Mouse (Mus musculus): ENCODE results near the gene Il18bp. TPM values are rescaled to one million over a fixed set of nuclear protein-coding genes. Genes with fewer than 3 reads are reported as not detected.
A peak's percentile ranks its signal among the peaks of the same experiment; 100 is the strongest.

The Il18bp gene
- total RNA-seq, 4 experiments from 2014 or later: 8.3 to 12.9 (median 11.1) TPM

DNA sequence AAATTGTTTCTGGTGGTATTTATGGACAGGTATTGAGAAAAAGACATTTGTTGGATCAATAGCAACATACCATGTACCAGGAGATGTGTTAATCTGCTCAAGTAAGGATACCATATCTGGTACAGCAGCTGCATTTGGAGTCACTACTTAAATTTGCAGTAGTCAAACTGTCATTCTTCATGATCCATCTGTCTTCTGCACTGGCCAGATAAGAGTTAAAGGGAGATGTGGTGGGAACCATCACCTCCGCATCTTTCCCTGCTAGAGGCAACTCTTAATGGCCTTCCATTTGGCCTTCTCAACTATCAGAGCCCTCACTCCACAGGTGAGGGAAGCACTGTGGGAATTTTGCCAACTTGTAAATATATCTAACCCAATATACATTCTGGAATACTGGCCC is 12.0 kb downstream of the Il18bp start:
- no peak for DNase-seq (ENCODE audit: low spot score in 2 of 2)

DNA sequence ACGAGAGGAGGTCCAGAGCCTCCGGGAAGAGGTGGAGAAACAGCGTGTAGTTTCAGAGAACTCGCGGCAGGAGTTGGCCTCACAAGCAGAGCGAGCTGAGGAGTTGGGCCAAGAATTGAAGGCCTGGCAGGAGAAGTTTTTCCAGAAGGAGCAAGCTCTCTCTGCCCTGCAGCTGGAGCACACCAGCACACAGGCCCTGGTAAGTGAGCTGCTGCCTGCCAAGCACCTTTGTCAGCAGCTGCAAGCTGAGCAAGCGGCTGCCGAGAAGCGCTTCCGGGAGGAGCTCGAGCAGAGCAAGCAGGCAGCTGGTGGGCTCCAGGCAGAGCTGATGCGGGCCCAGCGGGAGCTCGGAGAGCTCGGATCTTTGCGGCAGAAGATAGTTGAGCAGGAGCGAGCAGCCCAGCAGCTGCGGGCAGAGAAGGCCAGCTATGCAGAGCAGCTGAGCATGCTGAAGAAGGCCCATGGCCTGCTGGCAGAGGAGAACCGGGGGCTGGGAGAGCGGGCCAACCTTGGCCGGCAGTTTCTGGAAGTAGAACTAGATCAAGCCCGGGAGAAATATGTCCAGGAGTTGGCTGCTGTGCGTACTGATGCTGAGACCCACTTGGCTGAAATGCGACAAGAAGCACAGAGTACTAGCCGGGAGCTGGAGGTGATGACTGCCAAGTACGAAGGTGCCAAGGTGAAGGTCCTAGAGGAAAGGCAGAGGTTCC is 17.4 kb downstream of the Il18bp start:
- DNase-seq (ENCODE audit: low spot score in 2 of 2): peak in 1 of 2 experiments; percentile 52

DNA sequence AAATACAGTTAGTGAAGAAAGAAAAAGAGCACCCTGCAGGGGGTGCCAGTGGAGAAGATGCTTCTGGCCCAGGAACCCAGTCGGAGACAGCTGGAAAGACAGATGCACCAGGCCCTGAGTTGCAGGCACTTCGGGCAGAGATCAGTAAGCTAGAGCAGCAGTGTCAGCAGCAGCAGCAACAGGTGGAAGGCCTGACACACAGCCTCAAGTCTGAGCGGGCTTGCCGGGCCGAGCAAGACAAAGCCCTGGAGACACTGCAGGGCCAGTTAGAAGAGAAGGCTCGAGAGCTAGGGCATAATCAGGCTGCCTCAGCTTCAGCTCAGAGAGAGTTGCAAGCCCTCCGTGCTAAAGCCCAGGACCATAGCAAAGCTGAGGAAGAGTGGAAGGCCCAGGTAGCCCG is 18.2 kb downstream of the Il18bp start:
- DNase-seq (ENCODE audit: low spot score in 2 of 2): no peak

DNA sequence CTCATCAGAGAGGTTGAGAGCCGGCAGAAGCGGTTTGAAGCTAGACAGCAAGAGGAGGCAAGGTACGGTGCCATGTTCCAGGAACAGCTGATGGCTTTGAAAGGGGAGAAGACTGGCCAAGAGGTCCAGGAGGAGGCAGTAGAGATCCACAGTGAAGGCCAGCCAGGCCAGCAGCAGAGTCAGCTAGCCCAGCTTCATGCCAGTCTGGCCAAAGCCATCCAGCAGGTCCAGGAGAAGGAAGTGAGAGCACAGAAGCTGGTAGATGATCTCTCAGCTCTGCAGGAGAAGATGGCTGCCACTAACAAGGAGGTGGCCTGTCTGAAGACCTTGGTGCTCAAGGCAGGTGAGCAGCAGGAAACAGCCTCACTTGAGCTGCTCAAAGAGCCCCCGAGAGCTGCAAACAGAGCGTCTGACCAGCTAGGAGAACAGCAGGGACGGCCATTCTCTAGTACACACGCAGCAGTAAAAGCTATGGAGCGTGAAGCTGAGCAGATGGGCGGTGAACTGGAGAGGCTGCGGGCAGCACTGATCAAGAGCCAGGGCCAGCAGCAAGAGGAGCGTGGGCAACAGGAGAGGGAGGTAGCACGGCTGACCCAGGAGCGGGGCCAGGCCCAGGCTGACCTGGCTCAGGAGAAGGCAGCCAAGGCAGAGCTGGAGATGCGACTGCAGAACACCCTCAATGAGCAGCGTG is 18.9 kb downstream of the Il18bp start:
- no peak for DNase-seq (ENCODE audit: low spot score in 2 of 2)

DNA sequence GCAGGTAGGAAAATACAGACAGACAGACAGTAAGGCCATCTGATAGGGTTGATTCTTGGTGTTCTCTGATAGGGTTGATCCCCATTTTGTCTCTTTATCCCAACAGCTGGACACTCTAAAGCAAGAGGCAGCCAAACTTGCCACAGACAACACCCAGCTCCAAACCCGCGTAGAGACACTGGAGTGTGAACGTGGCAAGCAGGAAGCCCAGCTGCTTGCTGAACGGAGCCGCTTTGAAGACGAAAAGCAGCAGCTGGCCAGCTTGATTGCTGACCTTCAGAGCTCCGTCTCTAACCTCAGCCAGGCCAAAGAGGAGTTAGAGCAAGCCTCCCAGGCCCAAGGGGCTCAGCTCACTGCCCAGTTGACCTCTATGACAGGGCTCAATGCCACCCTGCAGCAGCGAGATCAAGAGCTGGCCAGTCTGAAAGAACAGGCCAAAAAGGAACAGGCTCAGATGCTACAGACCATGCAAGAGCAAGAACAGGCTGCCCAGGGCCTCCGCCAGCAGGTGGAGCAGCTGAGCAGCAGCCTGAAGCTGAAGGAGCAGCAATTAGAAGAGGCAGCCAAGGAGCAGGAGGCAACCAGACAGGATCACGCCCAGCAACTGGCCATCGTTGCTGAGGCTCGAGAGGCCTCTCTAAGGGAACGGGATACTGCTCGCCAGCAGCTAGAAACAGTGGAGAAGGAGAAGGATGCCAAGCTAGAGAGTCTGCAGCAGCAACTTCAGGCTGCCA is 20.1 kb downstream of the Il18bp start:
- peak; percentile 74 to 89 for DNase-seq (ENCODE audit: low spot score in 2 of 2)

DNA sequence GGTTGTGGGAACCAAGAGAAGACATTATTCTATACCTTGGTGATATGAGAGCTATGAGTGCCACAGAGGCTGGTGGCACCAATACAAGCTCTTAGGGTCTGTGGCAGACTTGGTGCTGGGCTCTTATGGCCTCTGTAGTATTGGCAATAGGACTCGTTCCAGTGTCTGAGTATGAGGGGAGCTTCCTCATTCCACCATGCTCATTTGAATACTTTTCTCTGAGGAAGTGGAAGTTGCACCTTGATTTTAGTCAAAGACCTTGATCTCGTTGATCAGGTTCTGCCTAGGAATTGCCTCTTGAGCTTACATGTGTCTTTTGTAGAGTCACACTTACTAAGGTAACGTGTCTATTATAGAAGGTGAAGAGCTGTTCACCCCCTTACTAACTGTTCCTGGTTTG is 24.2 kb downstream of the Il18bp start:
- DNase-seq (ENCODE audit: low spot score in 2 of 2): no peak

DNA sequence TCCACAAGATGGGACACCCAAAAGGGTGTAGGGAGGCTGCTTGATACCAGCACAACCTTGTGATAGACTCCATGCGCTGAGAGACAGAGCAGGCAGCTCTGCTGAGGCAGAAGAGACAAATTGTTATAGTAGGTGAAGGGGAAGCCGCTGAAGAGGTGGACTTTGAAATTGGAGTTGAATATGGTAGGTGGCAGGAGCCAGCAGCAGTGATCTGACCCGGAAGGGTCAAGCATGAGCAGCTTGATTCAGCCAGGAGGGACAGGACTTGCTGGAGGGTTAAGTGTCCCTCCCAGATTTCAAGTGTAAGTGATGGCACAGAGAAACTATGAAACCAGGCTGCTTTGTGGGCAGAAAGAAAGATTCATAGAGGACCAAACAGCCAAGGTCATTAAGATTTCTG is 33.4 kb downstream of the Il18bp start:
- no peak for DNase-seq (ENCODE audit: low spot score in 2 of 2)

DNA sequence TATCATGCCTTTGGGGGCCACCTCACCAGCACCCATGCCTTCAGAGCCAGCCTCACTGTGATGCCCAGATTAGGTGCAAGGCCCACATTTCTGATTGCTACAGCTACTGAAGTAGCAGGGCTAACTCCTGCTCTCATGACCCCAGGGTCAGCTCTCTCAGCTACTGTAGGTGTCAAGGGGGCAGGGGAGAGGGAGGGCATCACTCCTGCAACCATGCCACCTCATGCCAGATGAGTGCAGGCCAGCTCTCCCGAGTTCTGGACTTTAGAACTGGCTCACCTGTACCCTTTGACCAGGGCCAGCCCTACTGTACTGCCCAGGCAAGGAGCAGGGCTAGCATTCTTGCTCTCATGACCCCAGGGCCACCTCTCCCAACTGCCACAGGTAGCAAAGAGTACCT is 35.8 kb downstream of the Il18bp start:
- DNase-seq (ENCODE audit: low spot score in 2 of 2): no peak

DNA sequence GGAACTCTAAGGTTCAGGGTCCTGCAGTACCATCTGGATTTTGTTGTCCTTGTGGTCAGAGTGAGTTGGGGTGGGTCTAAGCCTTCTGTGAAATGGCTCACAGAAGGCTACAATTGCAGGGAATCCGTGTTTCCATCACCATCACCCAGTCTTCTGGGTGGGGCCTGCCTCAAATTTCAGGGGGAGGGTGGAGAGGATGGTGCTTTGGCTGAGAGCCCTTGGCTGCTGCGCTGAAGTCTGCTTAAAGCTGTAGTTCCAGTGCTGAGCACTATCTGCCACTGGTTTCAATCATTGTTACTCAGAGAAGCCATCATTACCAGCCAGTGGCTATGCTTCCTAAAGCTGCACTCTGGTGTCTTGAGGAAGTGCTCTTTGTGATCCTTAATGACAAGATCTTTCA is 44.0 kb downstream of the Il18bp start:
- no peak for DNase-seq (ENCODE audit: low spot score in 2 of 2)

DNA sequence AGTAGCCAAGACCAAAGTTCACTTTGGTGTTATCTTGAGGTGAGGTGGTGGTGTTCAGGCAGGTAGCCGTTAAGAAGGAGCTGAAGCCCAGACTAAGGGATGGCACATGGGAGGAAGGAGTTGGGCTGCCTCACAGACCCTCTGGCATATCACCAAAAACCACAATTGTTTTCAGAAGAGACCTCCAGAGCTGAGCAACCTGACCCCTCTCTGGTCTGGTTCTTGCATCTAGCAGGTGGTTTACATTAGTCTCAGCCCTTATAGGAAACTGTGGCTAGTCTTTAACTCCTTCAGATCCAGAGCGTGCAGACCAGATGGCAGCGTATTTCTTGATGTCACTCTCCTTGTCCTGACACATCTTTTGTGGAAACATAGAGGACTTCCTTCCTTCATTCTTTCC is 44.8 kb downstream of the Il18bp start:
- DNase-seq (ENCODE audit: low spot score in 2 of 2): no peak

DNA sequence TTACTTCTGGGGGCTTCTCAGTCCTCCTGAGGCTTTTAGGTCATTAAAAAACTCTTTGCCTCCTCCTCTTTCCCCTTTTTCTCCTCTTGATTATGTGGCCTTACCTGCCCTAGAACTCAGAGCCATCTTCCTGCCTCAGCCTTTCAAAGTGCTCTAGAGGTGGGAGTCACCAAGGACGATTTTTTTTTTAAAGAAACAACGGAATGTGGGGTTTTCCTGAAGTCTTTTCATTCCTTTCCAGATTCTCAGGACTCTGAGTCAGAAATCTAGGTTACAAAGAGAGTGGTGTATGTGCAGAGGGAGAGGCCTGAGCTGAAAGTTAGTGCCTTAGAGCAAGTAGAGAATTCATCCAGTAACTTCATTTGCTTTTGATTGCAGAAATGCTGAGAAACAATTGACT is 46.8 kb downstream of the Il18bp start:
- DNase-seq (ENCODE audit: low spot score in 2 of 2): no peak

DNA sequence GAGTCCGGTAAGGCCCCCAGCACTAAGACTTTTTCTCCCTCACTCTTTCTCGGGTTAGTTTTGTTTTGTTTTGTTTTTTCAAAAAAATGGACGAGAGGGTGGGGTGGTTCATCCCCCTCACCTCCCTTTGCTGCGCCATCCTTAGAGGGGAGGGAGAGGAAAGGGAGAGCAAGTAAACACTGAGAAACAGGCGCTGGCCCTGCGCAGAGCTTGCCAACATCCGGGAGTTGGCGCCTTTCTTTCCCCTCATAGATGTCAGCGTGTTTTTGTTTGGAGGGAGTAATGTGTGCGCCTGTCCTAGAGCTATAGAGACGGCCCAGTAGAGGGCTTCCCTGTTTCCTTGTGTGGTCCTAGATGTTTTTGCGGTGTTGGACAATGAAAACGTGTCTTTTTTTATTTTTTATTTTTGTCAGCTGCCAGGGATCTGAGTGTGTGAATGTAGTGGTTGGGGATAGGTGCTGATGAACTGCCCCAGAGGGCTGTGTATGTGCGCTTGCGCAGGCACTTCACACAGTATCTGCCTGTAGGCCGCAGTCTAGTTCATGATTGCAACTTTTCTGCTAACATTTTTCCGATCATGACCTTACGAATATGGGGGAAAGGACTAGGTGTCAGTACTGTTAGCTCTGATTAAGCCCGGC is 47.5 kb downstream of the Il18bp start:
- peak; percentile 78 to 80 for DNase-seq (ENCODE audit: low spot score in 2 of 2)

DNA sequence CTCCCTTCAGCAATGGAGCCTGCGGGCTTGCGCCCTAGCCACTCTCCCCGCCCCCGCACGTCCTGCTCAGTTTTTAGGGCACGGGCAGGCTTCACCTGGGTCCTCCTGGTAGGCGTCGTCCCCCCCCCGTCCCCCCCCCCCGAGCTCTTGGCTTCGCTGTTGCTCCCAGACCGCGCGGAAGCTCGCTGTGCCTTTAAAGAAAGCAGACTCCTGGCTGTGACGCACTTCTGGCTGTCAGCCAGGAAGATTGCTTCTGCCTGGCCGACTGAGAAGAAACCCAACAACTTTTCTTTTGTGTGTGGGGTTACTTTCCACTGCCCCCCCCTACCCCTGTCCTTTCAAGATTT is 48.1 kb downstream of the Il18bp start:
- peak; percentile 87 to 88 for DNase-seq (ENCODE audit: low spot score in 2 of 2)

DNA sequence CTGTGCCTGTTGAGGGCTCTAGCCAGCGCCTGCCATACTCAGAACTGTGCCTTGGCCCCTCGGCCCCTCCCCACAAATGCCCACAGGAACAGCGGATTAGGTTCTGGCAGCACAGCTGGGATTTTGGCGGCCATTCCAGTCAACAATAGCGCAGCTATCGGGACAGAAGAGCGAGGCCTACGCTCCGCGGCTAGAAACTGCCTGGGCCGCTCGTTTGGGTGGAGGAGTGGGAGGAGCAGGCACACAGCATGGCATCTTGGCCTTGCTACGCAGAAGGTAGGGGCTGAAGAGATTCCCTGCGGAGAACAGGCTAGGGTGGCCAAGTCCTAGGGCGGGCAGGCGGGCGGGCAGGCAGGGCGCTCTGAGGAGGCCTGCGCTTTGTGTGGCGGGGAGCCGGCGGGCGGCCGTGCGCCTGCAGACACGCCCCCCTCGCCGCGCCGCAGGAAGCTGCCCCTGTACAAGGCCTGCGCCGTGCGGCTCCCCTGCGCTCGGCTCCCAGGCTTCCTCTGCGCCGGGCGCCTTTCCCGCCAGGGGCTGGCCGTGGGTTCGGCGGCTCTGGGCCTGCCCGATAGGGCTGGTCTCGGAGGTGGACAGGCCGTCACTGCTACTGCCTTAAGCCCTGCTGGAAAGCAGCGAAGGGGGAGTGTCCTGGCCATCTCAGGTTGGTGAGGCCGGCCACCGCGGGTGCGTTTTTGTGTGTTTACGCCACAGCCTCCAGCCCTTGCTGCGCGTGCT is 48.6 kb downstream of the Il18bp start:
- peak; percentile 76 to 84 for DNase-seq (ENCODE audit: low spot score in 2 of 2)

DNA sequence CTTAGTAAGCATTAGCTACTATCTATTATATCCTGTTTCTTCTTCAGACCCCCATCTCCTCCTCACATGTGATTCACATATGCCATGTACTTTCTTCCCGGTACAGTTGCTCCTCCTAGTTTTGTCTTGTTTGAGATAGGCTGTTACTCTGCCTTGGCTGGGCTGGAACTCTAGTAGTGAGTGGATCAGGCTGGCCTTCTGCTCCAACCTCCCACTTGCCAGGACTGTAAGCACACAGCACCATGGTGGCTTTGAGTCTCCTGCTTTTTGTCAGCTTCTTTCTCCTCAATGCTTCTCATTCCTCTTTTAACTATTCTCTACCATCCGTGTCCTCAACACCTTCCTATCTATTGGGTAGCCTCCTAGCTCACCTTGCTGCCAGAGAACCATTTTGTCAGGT is 49.7 kb downstream of the Il18bp start:
- no peak for DNase-seq (ENCODE audit: low spot score in 2 of 2)

DNA sequence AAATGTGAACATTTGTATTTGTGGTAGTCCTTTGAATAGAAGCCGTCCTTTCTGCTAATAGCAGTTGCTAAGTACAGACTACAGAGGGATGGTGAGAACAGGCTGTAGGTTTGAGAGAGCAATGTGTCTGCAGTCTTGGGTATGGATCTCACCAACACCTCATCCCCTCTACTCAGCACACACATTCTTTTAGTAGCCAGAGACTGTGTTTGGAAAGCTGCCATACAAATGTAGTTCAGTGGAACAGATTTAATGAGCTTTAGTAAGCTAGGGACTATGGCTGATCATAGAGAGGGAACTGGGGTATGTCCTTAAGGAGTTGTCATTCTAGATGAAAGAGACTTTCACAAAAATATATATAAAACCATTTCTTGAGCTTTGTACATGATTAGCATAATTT is 51.2 kb downstream of the Il18bp start:
- DNase-seq (ENCODE audit: low spot score in 2 of 2): no peak

DNA sequence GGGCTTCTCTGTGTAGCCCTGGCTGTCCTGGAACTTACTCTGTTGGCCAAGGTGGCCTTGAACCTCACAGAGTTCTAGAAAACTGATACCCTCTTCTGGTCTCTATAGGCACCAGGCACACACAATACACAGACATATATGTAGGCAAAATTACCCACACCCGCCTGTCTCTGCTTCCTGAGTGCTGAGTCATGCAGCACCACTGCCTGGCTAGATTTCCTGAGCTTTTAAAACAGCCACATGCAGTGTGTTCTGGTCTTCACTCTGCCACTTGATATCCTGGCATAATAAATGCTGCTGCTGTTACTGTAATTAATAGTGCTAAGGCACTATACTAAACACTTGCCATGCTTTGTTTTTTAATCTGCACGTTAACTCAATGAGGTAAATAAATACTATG is 52.9 kb downstream of the Il18bp start:
- no peak for DNase-seq (ENCODE audit: low spot score in 2 of 2)
